Mouse (Mus musculus): ENCODE results near the gene Tmed9.

Gene Tmed9

GRCm38 (mm10) chr13:55573432-55573831 lies at the start of gene Tmed9:
Gene Tmed9 (plus strand): TSS chr13:55573732.
- ChIA-PET CTCF (interaction anchor here in 1 of 4 experiments (0.6 kb wide), 2 partner anchors 16 to 105 kb away, joined by 6 to 11 read pairs; no protein-coding TSS in a partner anchor), POLR2A (interaction anchor here in 3 of 4 experiments (0.8 to 1.3 kb wide), 7 partner anchors 10 to 468 kb away, joined by 3 to 5 read pairs (median 4); partner anchors contain the start of genes B4galt7 (in 1 of the 3) and Zfp346 (in 1 of the 3))

GRCm38 (mm10) chr13:55523951-55524600 lies 49.5 kb upstream of the Tmed9 start:
- CTCF ChIA-PET, result interaction anchor here in 1 of 4 experiments (2.4 kb wide), 1 partner anchor 12 kb away, joined by 9 read pairs; the partner anchor contains the start of gene Ddx41
- POLR2A ChIA-PET, result interaction anchor here in 3 of 4 experiments (0.6 to 4.3 kb wide), 17 partner anchors 9 to 75 kb away, joined by 3 to 22 read pairs (median 4); partner anchors contain the start of genes Ddx41 (in 2 of the 3) and Pdlim7 (in 1 of the 3)

- POLR2A ChIA-PET, result interaction anchor here in 2 of 4 experiments (0.8 to 4.3 kb wide), 8 partner anchors 8 to 167 kb away, joined by 3 to 22 read pairs (median 4); partner anchors contain the start of genes B230219D22Rik (in 1 of the 2) and Ddx41 (in 1 of the 2)
- CTCF ChIA-PET, result interaction anchor here in 3 of 4 experiments (0.6 to 1.7 kb wide), 3 partner anchors 9 to 541 kb away, joined by 5 read pairs; no protein-coding TSS in a partner anchor
Observed at GRCm38 (mm10) chr13:55525733-55526553, 47.6 kb upstream of the Tmed9 start.

GRCm38 (mm10) chr13:55527212-55527611 lies 46.3 kb upstream of the Tmed9 start:
- CTCF ChIA-PET, result no interaction called here
- POLR2A ChIA-PET, result interaction anchor here in 2 of 4 experiments (0.9 to 1.8 kb wide), 6 partner anchors 9 to 165 kb away, joined by 3 to 7 read pairs (median 4); partner anchors contain the start of genes Ddx41 (in 2 of the 2) and B230219D22Rik (in 1 of the 2)

GRCm38 (mm10) chr13:55527834-55528772 lies 45.4 kb upstream of the Tmed9 start:
- ChIA-PET POLR2A (interaction anchor here in 2 of 4 experiments (0.9 to 1.8 kb wide), 7 partner anchors 8 to 198 kb away, joined by 3 to 8 read pairs (median 3); partner anchors contain the start of genes Ddx41 (in 2 of the 2) and Prr7 (in 1 of the 2)), CTCF (interaction anchor here in 3 of 4 experiments (0.6 to 1.1 kb wide), 4 partner anchors 9 to 12 kb away, joined by 3 to 4 read pairs (median 3); partner anchors contain the start of gene Ddx41 (in 1 of the 3))

GRCm38 (mm10) chr13:55529198-55529915 lies 44.2 kb upstream of the Tmed9 start, which contains the start of gene Dok3:
Gene Dok3 (minus strand): TSS chr13:55529296.
- ChIA-PET POLR2A (interaction anchor here in 1 of 4 experiments (1.0 to 1.6 kb wide), 5 partner anchors 15 to 199 kb away, joined by 3 to 8 read pairs (median 3); partner anchors contain the start of gene Prr7), CTCF (interaction anchor here (0.5 to 1.1 kb wide), 6 partner anchors 11 to 508 kb away, joined by 3 to 4 read pairs (median 3); no protein-coding TSS in a partner anchor)

- ChIA-PET POLR2A (interaction anchor here in 2 of 4 experiments (1.4 to 3.2 kb wide), 4 partner anchors 8 to 14 kb away, joined by 3 to 22 read pairs (median 6); no protein-coding TSS in a partner anchor), CTCF (interaction anchor here in 2 of 4 experiments (0.6 to 2.0 kb wide), 3 partner anchors 12 to 199 kb away, joined by 4 to 9 read pairs (median 4); no protein-coding TSS in a partner anchor)
Observed at GRCm38 (mm10) chr13:55535191-55535590, 38.3 kb upstream of the Tmed9 start.

GRCm38 (mm10) chr13:55535796-55536193 lies 37.7 kb upstream of the Tmed9 start:
- ChIA-PET POLR2A (interaction anchor here in 3 of 4 experiments (0.6 to 1.6 kb wide), 35 partner anchors 8 to 777 kb away, joined by 3 to 10 read pairs (median 4); partner anchors contain the start of genes B230219D22Rik (in 2 of the 3), Caml (in 1 of the 3), Fam193b (in 1 of the 3) and Grk6 (in 1 of the 3)), CTCF (interaction anchor here (0.5 to 2.0 kb wide), 23 partner anchors 9 to 208 kb away, joined by 3 to 9 read pairs (median 4); partner anchors contain the start of genes Fam193b (in 1 of the 4) and Grk6 (in 1 of the 4))

GRCm38 (mm10) chr13:55536194-55537175 lies 37.0 kb upstream of the Tmed9 start, which contains the start of gene Ddx41:
Gene Ddx41 (minus strand): TSS chr13:55536658.
- ChIA-PET CTCF (interaction anchor here (0.5 to 2.0 kb wide), 31 partner anchors 8 to 209 kb away, joined by 3 to 9 read pairs (median 3); partner anchors contain the start of genes Fam193b (in 1 of the 4) and Grk6 (in 1 of the 4)), POLR2A (interaction anchor here in 3 of 4 experiments (0.6 to 2.4 kb wide), 43 partner anchors 9 to 778 kb away, joined by 3 to 10 read pairs (median 3); partner anchors contain the start of genes B230219D22Rik (in 2 of the 3), Caml (in 1 of the 3), Fam193b (in 1 of the 3) and Grk6 (in 1 of the 3))

GRCm38 (mm10) chr13:55540933-55541332 lies 32.6 kb upstream of the Tmed9 start:
- ChIA-PET CTCF (no interaction called here), POLR2A (interaction anchor here in 3 of 4 experiments (0.6 to 1.7 kb wide), 7 partner anchors 18 to 373 kb away, joined by 3 to 8 read pairs (median 3); partner anchors contain the start of gene Caml (in 1 of the 3))

- ChIA-PET POLR2A (interaction anchor here in 3 of 4 experiments (0.6 to 1.6 kb wide), 3 partner anchors 20 to 954 kb away, joined by 3 to 8 read pairs (median 3); no protein-coding TSS in a partner anchor), CTCF (no interaction called here)
Observed at GRCm38 (mm10) chr13:55542891-55543290, 30.6 kb upstream of the Tmed9 start.

- CTCF ChIA-PET, result no interaction called here
- POLR2A ChIA-PET, result interaction anchor here in 2 of 4 experiments (0.6 to 1.6 kb wide), 4 partner anchors 20 to 204 kb away, joined by 3 to 8 read pairs (median 3); no protein-coding TSS in a partner anchor
Observed at GRCm38 (mm10) chr13:55543447-55543846, 30.1 kb upstream of the Tmed9 start.

- POLR2A ChIA-PET, result interaction anchor here in 2 of 4 experiments (0.9 to 1.6 kb wide), 5 partner anchors 8 to 33 kb away, joined by 3 to 5 read pairs (median 5); partner anchors contain the start of gene Ddx41 (in 1 of the 2)
Observed at GRCm38 (mm10) chr13:55544792-55545191, 28.7 kb upstream of the Tmed9 start.

GRCm38 (mm10) chr13:55547916-55548315 lies 25.6 kb upstream of the Tmed9 start:
- POLR2A ChIA-PET, result interaction anchor here in 1 of 4 experiments (2.0 kb wide), 1 partner anchor 10 kb away, joined by 9 read pairs; no protein-coding TSS in a partner anchor
- CTCF ChIA-PET, result no interaction called here

More at GRCm38 (mm10) chr13:55544792-55545191, 28.7 kb upstream of the Tmed9 start:
- CTCF ChIA-PET, result interaction anchor here in 2 of 4 experiments (0.6 to 1.9 kb wide), 3 partner anchors 8 to 83 kb away, joined by 4 to 9 read pairs (median 7); partner anchors contain the start of gene Ddx41 (in 1 of the 2)

Measured in embryonic stem cell, embryonic (primary cell).